Mouse (Mus musculus) gastrocnemius, adult 2 months (tissue): ENCODE data around the gene Tenm1. TPM values are rescaled to one million over a fixed set of nuclear protein-coding genes. Genes with fewer than 3 reads are reported as not detected.
A peak's percentile ranks its signal among the peaks of the same experiment; 100 is the strongest.

Source experiments
- DNase-seq: peaks from one replicate; pipeline ENCODE4 v3.0.0; 2022
- H3K27ac ChIP-seq: fragments of 200-600 bp; 2 replicates; pipeline ENCODE4 v1.8.1; 2022; ENCODE audit warnings: mild to moderate bottlenecking
- H3K4me3 ChIP-seq: fragments of 200-600 bp; 2 replicates; pipeline ENCODE4 v1.8.1; 2022; ENCODE audit warnings: mild to moderate bottlenecking, moderate library complexity
- CTCF ChIP-seq: fragments of 200-600 bp; IDR thresholded peaks from 2 replicates; pipeline ENCODE4 v1.8.1; 2022; ENCODE audit warnings: antibody characterized with exemption, mild to moderate bottlenecking, moderate library complexity
- intact Hi-C: fragments of 180-260 bp; cut with DNase I; formaldehyde crosslinking; loops from one replicate; pipeline ENCODE4 v1.15.1; 2025
- long read RNA-seq, 2 experiments: library from polyadenylated mRNA; stranded (forward); transcript quantifications; one replicate each; pipeline ENCODE4 v2.0.0; 2021
- total RNA-seq, 2 experiments: library from RNA; stranded (reverse); gene quantifications; 2 replicates each; pipeline ENCODE4 v1.2.3; 2021

Tenm1 gene
- total RNA-seq, result not detected
- long read RNA-seq, experiment 1, result 0 reads
- long read RNA-seq, experiment 2, result 0 reads

- intact Hi-C loops, result no loop called here
- Histone ChIP-seq H3K27ac (no peak within 1 kb of the TSS), H3K4me3 (peak within 1 kb of the TSS; percentile 47)
- TF ChIP-seq CTCF, result no peak
- no peak for DNase-seq
Observed at GRCm38 (mm10) chrX:43428855-43429263, at the start of gene Tenm1. Gene Tenm1, minus strand, starts transcription at chrX:43429126.

- H3K4me3 ChIP-seq, result no peak overlapping the region
- DNase-seq, result no peak
- no peak for TF ChIP-seq CTCF
- intact Hi-C loops, result no loop called here
- no peak overlapping the region for H3K27ac ChIP-seq
Observed at GRCm38 (mm10) chrX:43467311-43467710, 38.4 kb upstream of the Tenm1 start.

- no peak for TF ChIP-seq CTCF
- DNase-seq, result no peak
- Histone ChIP-seq H3K4me3 (no peak overlapping the region), H3K27ac (no peak overlapping the region)
- intact Hi-C loops, result no loop called here
Observed at GRCm38 (mm10) chrX:43430581-43430980, 1.7 kb upstream of the Tenm1 start.

- DNase-seq, result no peak
- peak overlapping the region; percentile 28 for H3K4me3 ChIP-seq
- intact Hi-C loops, result no loop called here
- TF ChIP-seq CTCF, result no peak
- H3K27ac ChIP-seq, result no peak overlapping the region
Observed at GRCm38 (mm10) chrX:43429982-43430531, 1.1 kb upstream of the Tenm1 start.

- no peak for DNase-seq
- intact Hi-C loops, result no loop called here
- Histone ChIP-seq H3K27ac (no peak overlapping the region), H3K4me3 (peak overlapping the region; percentile 47; the same call in 1 of the 2 replicates)
- no peak for TF ChIP-seq CTCF
Observed at GRCm38 (mm10) chrX:43429337-43429736, 411 bp upstream of the Tenm1 start.

- no peak overlapping the region for H3K27ac ChIP-seq
- no peak overlapping the region for H3K4me3 ChIP-seq
- TF ChIP-seq CTCF, result no peak
- intact Hi-C loops, result no loop called here
- no peak for DNase-seq
Observed at GRCm38 (mm10) chrX:43427961-43428365, 963 bp downstream of the Tenm1 start.

GRCm38 (mm10) chrX:43427111-43427510, 1.8 kb downstream of the Tenm1 start:
- no peak for TF ChIP-seq CTCF

GRCm38 (mm10) chrX:43397957-43398356, 31.0 kb downstream of the Tenm1 start:
- intact Hi-C loops, result no loop called here
- DNase-seq, result no peak
- Histone ChIP-seq H3K27ac (no peak overlapping the region), H3K4me3 (no peak overlapping the region)
- TF ChIP-seq CTCF, result no peak

More at GRCm38 (mm10) chrX:43427111-43427510, 1.8 kb downstream of the Tenm1 start:
- H3K27ac ChIP-seq, result no peak overlapping the region
- no peak for DNase-seq
- H3K4me3 ChIP-seq, result no peak overlapping the region
- intact Hi-C loops, result no loop called here

- no peak overlapping the region for H3K4me3 ChIP-seq
- intact Hi-C loops, result no loop called here
- no peak for TF ChIP-seq CTCF
Observed at GRCm38 (mm10) chrX:43388106-43388505, 40.8 kb downstream of the Tenm1 start.

GRCm38 (mm10) chrX:43372526-43372925, 56.4 kb downstream of the Tenm1 start:
- H3K4me3 ChIP-seq, result no peak overlapping the region
- intact Hi-C loops, result no loop called here
- TF ChIP-seq CTCF, result no peak
- H3K27ac ChIP-seq, result no peak overlapping the region
- DNase-seq, result no peak

More at GRCm38 (mm10) chrX:43388106-43388505, 40.8 kb downstream of the Tenm1 start:
- no peak for DNase-seq
- no peak overlapping the region for H3K27ac ChIP-seq

- TF ChIP-seq CTCF, result no peak
- H3K27ac ChIP-seq, result no peak overlapping the region
- no peak overlapping the region for H3K4me3 ChIP-seq
- intact Hi-C loops, result no loop called here
- DNase-seq, result no peak
Observed at GRCm38 (mm10) chrX:43319351-43319750, 109.6 kb downstream of the Tenm1 start.

- Histone ChIP-seq H3K4me3 (no peak overlapping the region), H3K27ac (no peak overlapping the region)
- intact Hi-C loops, result no loop called here
- no peak for TF ChIP-seq CTCF
- DNase-seq, result no peak
Observed at GRCm38 (mm10) chrX:43317801-43318520, 111.0 kb downstream of the Tenm1 start.

GRCm38 (mm10) chrX:43235844-43236243, 193.1 kb downstream of the Tenm1 start:
- no peak overlapping the region for H3K4me3 ChIP-seq
- intact Hi-C loops, result no loop called here
- TF ChIP-seq CTCF, result no peak
- H3K27ac ChIP-seq, result no peak overlapping the region
- no peak for DNase-seq
